ENCODE assay signal across 16 mouse cellular contexts in the genomic region with DNA sequence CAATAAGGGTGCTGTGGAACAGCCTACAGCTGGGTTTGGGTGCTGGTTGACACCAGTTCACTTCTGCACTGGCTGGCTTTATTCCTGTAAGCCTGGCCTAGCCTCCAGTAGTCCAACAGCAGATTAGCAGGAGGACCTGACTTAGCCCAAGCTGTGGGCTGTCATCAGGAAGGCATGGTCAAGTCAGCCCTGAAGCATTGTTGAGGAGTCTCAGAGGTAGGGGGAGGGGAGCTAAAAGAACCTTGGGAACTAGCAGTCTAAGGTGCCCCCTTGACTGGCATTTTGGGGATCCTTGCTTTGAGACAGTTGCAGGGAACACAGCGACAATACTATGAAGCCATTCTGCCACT.
"Had no signal": no experiment of that assay in that cellular context is flagged by ENCODE, and none has a peak within 500 bp of the region (broad histone marks: within the 10 kb centered on the region; RNA-seq: fewer than 3 reads in every experiment).

No protein-coding gene starts in this region.

- H3K27ac ChIP-seq: liver, embryonic 15.5 days; macrophage; midbrain, embryonic 13.5 days; midbrain, embryonic 15.5 days; neural tube, embryonic 12.5 days had no signal

- H3K4me2 ChIP-seq: liver, embryonic 15.5 days; lung, embryonic 14.5 days; midbrain, embryonic 11.5 days; midbrain, embryonic 13.5 days; midbrain, embryonic 15.5 days; neural tube, embryonic 12.5 days; stomach, embryonic 15.5 days had no signal

- H3K9me3 ChIP-seq: liver, embryonic 15.5 days; midbrain, embryonic 13.5 days; midbrain, embryonic 15.5 days; neural tube, embryonic 12.5 days; stomach, embryonic 15.5 days had no signal

- H3K9ac ChIP-seq: liver, embryonic 15.5 days; liver, postnatal 0 days; lung, embryonic 14.5 days; midbrain, embryonic 13.5 days; midbrain, embryonic 15.5 days; neural tube, embryonic 12.5 days; stomach, embryonic 15.5 days had no signal

- H3K4me3 ChIP-seq: liver, embryonic 15.5 days; megakaryocyte, embryonic 14.5 days; midbrain, embryonic 13.5 days; midbrain, embryonic 15.5 days; neural tube, embryonic 12.5 days; stomach, embryonic 15.5 days had no signal

- H3K27me3 ChIP-seq: liver, embryonic 15.5 days; midbrain, embryonic 13.5 days; midbrain, embryonic 15.5 days; neural tube, embryonic 12.5 days; stomach, embryonic 15.5 days had no signal

- DNase-seq: liver, postnatal 0 days; lung, postnatal 14 days; lung, postnatal 36 days; right cerebral cortex, postnatal 14 days; thymus, adult 18-20 months; thymus, postnatal 14 days; thymus, postnatal 36 days had no signal

- H3K36me3 ChIP-seq: liver, embryonic 15.5 days; midbrain, embryonic 13.5 days; midbrain, embryonic 15.5 days; neural tube, embryonic 12.5 days; stomach, embryonic 15.5 days had no signal

- ATAC-seq: liver, postnatal 0 days; midbrain, embryonic 13.5 days; midbrain, embryonic 15.5 days had no signal
